Mouse (Mus musculus) testis, adult 2 months (tissue): ENCODE results near the gene Nkiras1.

Source experiments
- CTCF ChIP-seq: fragments of 200-500 bp; IDR thresholded peaks from 2 replicates; pipeline ENCODE4 v1.5.1; 2012; ENCODE audit warnings: low read depth, mild to moderate bottlenecking, inconsistent platforms, low read length, moderate library complexity; ENCODE audit not compliant: control insufficient read depth, insufficient read depth, insufficient replicate concordance
- POLR2A ChIP-seq: fragments of 200-500 bp; IDR thresholded peaks from 2 replicates; pipeline ENCODE4 v1.6.1; 2012; ENCODE audit warnings: low read depth, mild to moderate bottlenecking, inconsistent platforms, low read length, moderate library complexity; ENCODE audit not compliant: control insufficient read depth

- TF ChIP-seq CTCF (no peak), POLR2A (peak; percentile 89; the same call in 1 of the 2 replicates)
Measured at GRCm38 (mm10) chr14:18270529-18271441, at the start of gene Nkiras1, which contains the start of gene Rpl15.
